Mouse (Mus musculus): ENCODE results near the gene Olfr382. TPM values are rescaled to one million over a fixed set of nuclear protein-coding genes. Genes with fewer than 3 reads are reported as not detected.
"Not testable (repeated sequence)": the region's sequence is repeated elsewhere in the genome, so short reads cannot be mapped to it uniquely, and the experiment has no call there.

The Olfr382 gene
- not detected in 2 replicates for polyA plus RNA-seq (2015; fragmentation: Nextera tagmentation; extraction: Ambion mirVana)

DNA sequence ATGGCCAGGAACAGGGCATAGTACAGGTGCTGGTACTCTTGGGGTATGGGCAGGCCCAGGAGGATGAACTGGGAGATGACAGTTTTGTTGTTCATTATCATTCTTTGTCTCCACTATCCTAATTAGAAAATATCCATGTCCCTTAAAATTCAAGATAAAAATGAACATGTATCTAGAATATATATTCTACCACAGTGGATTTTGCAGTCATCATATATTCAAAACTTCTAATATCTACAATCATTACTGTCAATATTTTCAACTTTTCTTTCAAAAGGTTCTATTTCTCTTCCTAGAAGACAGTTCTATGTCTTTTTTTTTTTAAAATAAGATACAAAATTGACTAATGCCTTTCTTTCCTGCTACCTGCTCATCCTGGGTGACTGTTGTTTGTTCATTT, at the start of gene Olfr382:
TSS of gene Olfr382 (minus strand) at position 101 of the 400 bp plus-strand sequence.
- Histone ChIP-seq H3K4me2 (no peak within 1 kb of the TSS), H3K27me3 (no peaks in the 10 kb centered on the region), H3K36me3 (no peaks in the 10 kb centered on the region), H3K4me3 (no peak within 1 kb of the TSS), H3K9ac (no peak within 1 kb of the TSS), H3K27ac (no peak within 1 kb of the TSS), H3K4me1 (no peaks in the 10 kb centered on the region), H3K9me3 (peaks cover 7% of the 10 kb centered on the region; the same call in 1 of the 2 replicates)
- no peak for ATAC-seq (ENCODE audit: insufficient number of reproducible peaks, insufficient read depth, low FRiP score, low TSS enrichment, low read depth)

DNA sequence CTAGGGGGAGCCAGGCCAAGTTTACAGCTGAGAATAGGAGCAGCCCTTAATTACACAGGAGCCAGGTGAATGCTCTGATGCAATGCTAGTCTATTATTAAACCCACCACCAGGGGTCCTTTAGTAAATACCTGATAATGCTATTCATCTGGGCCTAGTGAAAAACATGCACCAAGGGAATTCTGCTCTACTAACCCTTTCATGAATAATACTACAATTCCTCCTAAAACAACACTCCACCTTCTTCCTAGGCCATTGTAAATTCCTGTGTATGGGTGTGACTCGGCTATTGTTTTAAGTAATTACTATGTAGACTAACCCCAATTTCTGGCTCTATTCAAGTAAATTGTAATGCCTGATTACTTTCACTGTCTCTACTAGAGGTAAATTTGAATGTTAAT, 12.0 kb upstream of the Olfr382 start:
- H3K27me3 ChIP-seq; ATAC-seq (ENCODE audit: insufficient number of reproducible peaks, insufficient read depth, low FRiP score, low TSS enrichment, low read depth); H3K9me3 ChIP-seq; H3K4me2 ChIP-seq; H3K36me3 ChIP-seq; H3K4me3 ChIP-seq; H3K9ac ChIP-seq; H3K27ac ChIP-seq; H3K4me1 ChIP-seq: not testable (repeated sequence)
- WGBS: 83% methylated on average over 1 of the region's 1 CpGs

DNA sequence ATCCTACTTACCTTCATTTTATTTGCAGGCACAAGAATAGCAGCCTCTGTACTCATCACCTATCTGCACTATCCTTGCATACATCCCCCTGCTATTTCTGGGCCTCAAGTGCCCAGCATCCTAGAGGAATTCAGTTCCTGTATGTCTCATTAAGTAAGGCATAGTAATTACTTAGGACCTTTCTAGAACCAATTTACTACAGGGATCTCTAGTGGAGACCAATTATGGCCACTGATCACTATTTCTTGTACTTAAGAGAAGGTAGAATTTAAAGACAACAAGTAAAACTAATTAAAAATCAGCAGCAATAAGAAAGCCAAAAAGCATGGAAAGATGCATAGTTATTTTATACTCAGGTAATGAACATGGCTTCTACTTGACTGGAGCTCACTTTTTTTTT, 25.5 kb downstream of the Olfr382 start, which contains the start of gene Olfr381:
TSS of gene Olfr381 (minus strand) at position 101 of the 400 bp plus-strand sequence.
- Histone ChIP-seq H3K4me1 (no peaks in the 10 kb centered on the region), H3K9ac (no peak within 1 kb of the TSS), H3K36me3 (no peaks in the 10 kb centered on the region), H3K9me3 (no peaks in the 10 kb centered on the region), H3K27me3 (no peaks in the 10 kb centered on the region), H3K4me3 (no peak within 1 kb of the TSS), H3K4me2 (no peak within 1 kb of the TSS), H3K27ac (no peak within 1 kb of the TSS)
- no peak for ATAC-seq (ENCODE audit: insufficient number of reproducible peaks, insufficient read depth, low FRiP score, low TSS enrichment, low read depth)

Other genes with a start within 250 kb of the Olfr382 start
- gene Trpv3, start 249.8 kb downstream of the Olfr382 start, polyA plus RNA-seq (2015; fragmentation: Nextera tagmentation; extraction: Ambion mirVana): 0.12 and 0.15 TPM in 2 replicates
- 0.42 and 1.7 TPM in 2 replicates for gene Aspa, start 187.6 kb downstream of the Olfr382 start, polyA plus RNA-seq (2015; fragmentation: Nextera tagmentation; extraction: Ambion mirVana)
- not detected in 2 replicates for gene Gm49340, start 187.5 kb downstream of the Olfr382 start, polyA plus RNA-seq (2015; fragmentation: Nextera tagmentation; extraction: Ambion mirVana)
- gene Spata22, start 187.5 kb downstream of the Olfr382 start, polyA plus RNA-seq (2015; fragmentation: Nextera tagmentation; extraction: Ambion mirVana): not detected in 2 replicates
- not detected in 2 replicates for gene Olfr20, start 166.4 kb downstream of the Olfr382 start, polyA plus RNA-seq (2015; fragmentation: Nextera tagmentation; extraction: Ambion mirVana)
- not detected in 2 replicates for gene Olfr376, start 146.0 kb downstream of the Olfr382 start, polyA plus RNA-seq (2015; fragmentation: Nextera tagmentation; extraction: Ambion mirVana)
- gene Olfr1, start 117.6 kb downstream of the Olfr382 start, polyA plus RNA-seq (2015; fragmentation: Nextera tagmentation; extraction: Ambion mirVana): not detected in 2 replicates
- gene Olfr378, start 88.7 kb downstream of the Olfr382 start, polyA plus RNA-seq (2015; fragmentation: Nextera tagmentation; extraction: Ambion mirVana): not detected in 2 replicates
- not detected in 2 replicates for gene Olfr380, start 59.7 kb downstream of the Olfr382 start, polyA plus RNA-seq (2015; fragmentation: Nextera tagmentation; extraction: Ambion mirVana)
- not detected in 2 replicates for gene Olfr381, start 25.6 kb downstream of the Olfr382 start, polyA plus RNA-seq (2015; fragmentation: Nextera tagmentation; extraction: Ambion mirVana)
- not detected in 2 replicates for gene Olfr385, start 75.8 kb upstream of the Olfr382 start, polyA plus RNA-seq (2015; fragmentation: Nextera tagmentation; extraction: Ambion mirVana)
- gene Olfr384, start 81.4 kb upstream of the Olfr382 start, polyA plus RNA-seq (2015; fragmentation: Nextera tagmentation; extraction: Ambion mirVana): not detected in 2 replicates
- gene Zfp735, start 171.6 kb upstream of the Olfr382 start, polyA plus RNA-seq (2015; fragmentation: Nextera tagmentation; extraction: Ambion mirVana): not detected in 2 replicates

All from embryonic facial prominence, embryonic 13.5 days (tissue).